Mouse (Mus musculus) lung, postnatal 14 days (tissue): ENCODE data around the gene Zfp704.

Experiments used
- DNase-seq: peaks from one replicate; pipeline ENCODE4 v3.0.0; 2021

Gene Zfp704

GRCm38 (mm10) chr3:9403255-9404050, 206.4 kb downstream of the Zfp704 start:
- DNase-seq = no peak

GRCm38 (mm10) chr3:9402836-9403235, 207.0 kb downstream of the Zfp704 start:
- DNase-seq = peak; percentile 65

GRCm38 (mm10) chr3:9402345-9402744, 207.5 kb downstream of the Zfp704 start:
- DNase-seq = no peak

GRCm38 (mm10) chr3:9401685-9402084, 208.2 kb downstream of the Zfp704 start:
- no peak for DNase-seq

GRCm38 (mm10) chr3:9400886-9401221, 209.0 kb downstream of the Zfp704 start:
- DNase-seq = no peak

GRCm38 (mm10) chr3:9400201-9400885, 209.5 kb downstream of the Zfp704 start:
- DNase-seq = peak; percentile 63

- DNase-seq = no peak
Measured at GRCm38 (mm10) chr3:9398271-9398670, 211.6 kb downstream of the Zfp704 start.
